Mouse (Mus musculus): Measurements from ENCODE around the gene Kat14. TPM values are rescaled to one million over a fixed set of nuclear protein-coding genes. Genes with fewer than 3 reads are reported as not detected.

Kat14 gene
- polyA plus RNA-seq, 1 experiment: not detected

DNA sequence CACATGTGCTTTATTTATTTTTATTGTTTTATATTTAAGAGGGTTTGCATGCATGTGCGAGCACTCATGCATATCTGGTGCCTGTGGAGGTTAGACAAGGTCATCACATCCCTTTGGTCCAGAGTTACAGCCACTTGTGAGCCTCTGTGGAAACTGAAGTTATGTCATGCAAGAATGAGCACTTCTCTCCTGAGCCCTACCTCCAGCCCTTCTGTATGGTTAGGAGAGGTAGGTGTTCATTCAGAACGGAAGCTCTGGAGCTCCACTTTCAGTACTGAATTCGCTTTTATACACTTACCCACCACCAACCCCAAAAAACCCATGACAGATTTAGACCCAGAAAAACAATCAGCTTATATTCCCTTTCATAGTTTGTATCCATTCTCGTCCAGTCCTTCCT is 2.8 kb downstream of the Kat14 start:
- 89% methylated on average over 4 of the region's 4 CpGs for WGBS
- TF ChIP-seq CTCF (IDR thresholded peaks at IDR 0.05; ENCODE audit: insufficient read depth, low read depth, low read length) (no peak), POLR2A (IDR thresholded peaks at IDR 0.05; ENCODE audit: insufficient read depth, low read depth, low read length) (no peak)
- Histone ChIP-seq H3K4me1 (ENCODE audit: control insufficient read depth, insufficient read depth, low read length) (peaks cover 11% of the 10 kb centered on the region), H3K4me3 (ENCODE audit: insufficient read depth, low read depth, low read length) (no peak overlapping the region), H3K27ac (ENCODE audit: insufficient read depth, low read depth, low read length) (no peak overlapping the region)

DNA sequence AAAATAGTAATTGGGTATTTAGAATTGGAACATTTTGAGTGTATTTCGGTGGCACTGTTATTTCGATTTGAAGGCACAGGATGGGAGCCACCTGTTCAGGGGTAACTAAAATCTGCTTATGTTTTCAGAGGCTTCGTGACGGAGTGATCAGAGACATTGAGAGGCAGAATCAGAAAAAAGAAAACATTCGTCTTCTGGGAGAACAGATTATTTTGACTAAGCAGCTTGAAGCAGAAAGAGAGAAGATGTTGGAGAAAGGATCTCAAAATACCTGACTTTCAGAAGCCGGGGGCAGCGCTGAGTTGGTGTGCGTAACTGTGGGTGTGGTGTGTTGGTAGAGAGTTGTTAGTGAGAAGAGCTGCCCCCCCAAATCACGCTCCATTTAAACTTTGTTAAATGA is 4.3 kb downstream of the Kat14 start:
- no peak overlapping the region for H3K27ac ChIP-seq (ENCODE audit: insufficient read depth, low read depth, low read length)
- 84% methylated on average over 9 of the region's 9 CpGs for WGBS
- no peak overlapping the region for H3K4me3 ChIP-seq (ENCODE audit: insufficient read depth, low read depth, low read length)
- no peak for TF ChIP-seq POLR2A (IDR thresholded peaks at IDR 0.05; ENCODE audit: insufficient read depth, low read depth, low read length)
- TF ChIP-seq CTCF (IDR thresholded peaks at IDR 0.05; ENCODE audit: insufficient read depth, low read depth, low read length): no peak
- H3K4me1 ChIP-seq (ENCODE audit: control insufficient read depth, insufficient read depth, low read length): peaks cover 11% of the 10 kb centered on the region

DNA sequence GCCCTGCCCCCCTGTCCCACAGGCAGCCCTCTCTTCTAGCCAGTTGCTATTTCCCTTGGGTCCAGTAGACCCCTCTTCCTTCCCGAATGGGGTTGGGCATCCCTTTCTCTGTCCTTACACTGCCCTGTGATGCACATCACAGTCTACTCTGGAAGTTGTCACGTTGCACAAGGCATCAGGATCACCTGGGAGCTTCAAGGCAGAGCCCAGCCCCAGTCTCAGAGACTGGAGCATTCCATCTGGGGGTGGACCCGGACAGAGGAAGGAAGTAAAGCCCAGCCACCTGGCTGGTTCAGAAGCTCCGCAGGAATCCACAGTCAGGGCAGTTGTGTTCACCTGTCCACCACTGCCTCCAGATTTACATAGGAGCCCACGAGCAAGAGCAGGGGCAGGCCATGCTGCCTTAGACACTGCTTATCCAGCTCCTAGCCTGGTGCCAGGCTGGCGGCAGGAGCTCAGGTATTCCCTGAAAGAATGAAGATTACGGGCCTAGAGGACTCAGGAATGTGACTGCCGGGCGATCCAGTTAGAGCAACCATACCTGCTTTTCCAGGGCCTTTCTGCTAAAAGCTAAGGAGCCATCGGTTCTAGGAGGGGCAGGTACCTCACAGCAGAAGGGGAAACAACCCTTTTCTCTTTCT is 6.4 kb downstream of the Kat14 start:
- Histone ChIP-seq H3K4me1 (ENCODE audit: control insufficient read depth, insufficient read depth, low read length) (peaks cover 11% of the 10 kb centered on the region), H3K4me3 (ENCODE audit: insufficient read depth, low read depth, low read length) (no peak overlapping the region), H3K27ac (ENCODE audit: insufficient read depth, low read depth, low read length) (no peak overlapping the region)
- TF ChIP-seq CTCF (IDR thresholded peaks at IDR 0.05; ENCODE audit: insufficient read depth, low read depth, low read length): no peak
- TF ChIP-seq POLR2A (IDR thresholded peaks at IDR 0.05; ENCODE audit: insufficient read depth, low read depth, low read length): no peak
- 94% methylated on average over 10 of the region's 10 CpGs for WGBS

DNA sequence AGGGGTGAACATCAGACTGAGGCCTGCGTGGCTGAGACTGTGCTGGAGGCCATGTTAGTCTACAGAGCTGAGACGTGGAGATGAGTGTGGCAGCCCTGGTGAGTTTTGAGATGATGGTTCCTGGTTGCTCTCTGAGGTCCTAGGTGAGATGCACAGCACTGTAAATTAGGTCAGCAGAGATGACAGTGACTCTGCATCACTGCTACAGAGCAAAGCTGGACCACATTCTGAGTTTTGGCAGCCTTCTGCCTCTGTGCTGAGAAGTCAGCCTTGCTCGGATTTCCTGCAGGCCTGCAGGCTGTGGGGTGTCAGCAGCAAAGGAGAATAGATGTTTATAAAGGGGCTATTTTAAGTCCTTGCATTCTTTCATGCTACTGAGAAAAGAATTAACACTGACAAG is 12.5 kb downstream of the Kat14 start:
- Histone ChIP-seq H3K4me3 (ENCODE audit: insufficient read depth, low read depth, low read length) (no peak overlapping the region), H3K27ac (ENCODE audit: insufficient read depth, low read depth, low read length) (peak overlapping the region; percentile 92), H3K4me1 (ENCODE audit: control insufficient read depth, insufficient read depth, low read length) (peaks cover 11% of the 10 kb centered on the region)
- TF ChIP-seq POLR2A (IDR thresholded peaks at IDR 0.05; ENCODE audit: insufficient read depth, low read depth, low read length) (no peak), CTCF (IDR thresholded peaks at IDR 0.05; ENCODE audit: insufficient read depth, low read depth, low read length) (no peak)
- 22% methylated on average over 3 of the region's 3 CpGs for WGBS

DNA sequence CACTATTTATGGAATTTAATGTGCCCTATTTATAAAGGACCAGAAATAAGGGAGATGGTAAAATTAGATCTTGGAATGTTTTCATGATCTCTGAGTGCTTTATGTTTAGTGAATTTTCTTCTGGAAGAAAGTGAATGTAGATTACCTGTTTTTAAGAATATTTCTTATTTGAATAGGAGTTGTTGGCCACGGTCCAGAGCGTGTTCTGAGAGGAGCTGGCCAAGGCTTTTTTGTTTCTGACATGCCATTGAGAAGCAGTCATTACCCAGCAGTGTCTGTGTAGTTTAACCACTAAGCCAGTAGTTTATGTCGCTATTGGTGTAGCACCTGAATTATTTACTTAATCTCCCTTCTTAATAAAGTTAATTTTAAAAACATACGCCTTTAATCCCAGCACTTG is 13.0 kb downstream of the Kat14 start:
- Histone ChIP-seq H3K27ac (ENCODE audit: insufficient read depth, low read depth, low read length) (no peak overlapping the region), H3K4me1 (ENCODE audit: control insufficient read depth, insufficient read depth, low read length) (peaks cover 12% of the 10 kb centered on the region), H3K4me3 (ENCODE audit: insufficient read depth, low read depth, low read length) (no peak overlapping the region)
- 51% methylated on average over 4 of the region's 4 CpGs for WGBS
- TF ChIP-seq POLR2A (IDR thresholded peaks at IDR 0.05; ENCODE audit: insufficient read depth, low read depth, low read length) (no peak), CTCF (IDR thresholded peaks at IDR 0.05; ENCODE audit: insufficient read depth, low read depth, low read length) (no peak)

DNA sequence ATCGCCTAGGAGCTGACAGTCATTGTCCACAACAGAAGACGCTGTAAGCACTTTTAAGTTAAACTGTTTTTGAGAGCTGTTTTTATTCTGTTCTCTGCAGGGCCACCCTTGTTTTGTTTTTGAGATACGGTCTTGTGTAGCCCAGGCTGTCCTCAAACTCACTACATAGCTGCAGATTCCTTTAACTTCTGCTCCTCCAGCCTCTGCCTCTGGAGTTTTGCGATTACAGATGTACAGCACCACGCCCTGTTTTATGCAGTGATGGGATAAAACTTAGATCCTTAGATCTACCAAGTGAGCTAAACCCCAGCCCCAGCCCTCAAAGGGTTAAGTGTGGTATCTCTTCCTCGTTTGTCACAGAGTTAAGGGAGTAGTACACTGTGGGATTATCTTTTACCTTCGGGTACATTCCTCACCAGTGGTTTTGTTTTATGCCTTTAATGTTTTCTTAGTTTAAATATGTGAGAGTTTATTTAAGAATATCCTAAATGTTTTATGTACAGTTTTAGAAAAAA is 13.9 kb downstream of the Kat14 start:
- Histone ChIP-seq H3K27ac (ENCODE audit: insufficient read depth, low read depth, low read length) (no peak overlapping the region), H3K4me1 (ENCODE audit: control insufficient read depth, insufficient read depth, low read length) (peaks cover 13% of the 10 kb centered on the region), H3K4me3 (ENCODE audit: insufficient read depth, low read depth, low read length) (no peak overlapping the region)
- WGBS: 85% methylated on average over 7 of the region's 7 CpGs
- TF ChIP-seq POLR2A (IDR thresholded peaks at IDR 0.05; ENCODE audit: insufficient read depth, low read depth, low read length) (no peak), CTCF (IDR thresholded peaks at IDR 0.05; ENCODE audit: insufficient read depth, low read depth, low read length) (no peak)

DNA sequence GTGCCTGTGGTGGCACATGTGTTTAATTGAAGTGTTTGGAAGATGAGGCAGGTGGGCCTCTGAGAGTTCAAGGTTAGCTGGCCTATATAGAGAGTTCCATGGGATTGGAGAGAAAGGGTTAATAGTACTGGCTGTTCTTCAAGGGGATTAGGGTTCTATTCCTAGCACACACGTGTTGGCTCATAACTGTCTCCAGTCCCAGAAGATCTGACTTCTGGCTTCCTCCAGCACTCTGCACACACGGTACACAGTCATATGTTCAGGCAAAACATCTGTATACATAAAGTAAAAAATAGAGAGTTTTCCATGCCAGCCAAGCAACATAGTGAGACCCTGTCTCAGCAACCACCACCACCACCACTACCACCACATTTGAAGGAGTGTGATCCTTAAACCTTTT is 17.5 kb downstream of the Kat14 start:
- peak overlapping the region; percentile 16; the same call in 1 of the 2 replicates for H3K27ac ChIP-seq (ENCODE audit: insufficient read depth, low read depth, low read length)
- no peak overlapping the region for H3K4me3 ChIP-seq (ENCODE audit: insufficient read depth, low read depth, low read length)
- TF ChIP-seq POLR2A (IDR thresholded peaks at IDR 0.05; ENCODE audit: insufficient read depth, low read depth, low read length) (no peak), CTCF (IDR thresholded peaks at IDR 0.05; ENCODE audit: insufficient read depth, low read depth, low read length) (no peak)
- WGBS: 39% methylated on average over 2 of the region's 2 CpGs
- peaks cover 6% of the 10 kb centered on the region for H3K4me1 ChIP-seq (ENCODE audit: control insufficient read depth, insufficient read depth, low read length)

DNA sequence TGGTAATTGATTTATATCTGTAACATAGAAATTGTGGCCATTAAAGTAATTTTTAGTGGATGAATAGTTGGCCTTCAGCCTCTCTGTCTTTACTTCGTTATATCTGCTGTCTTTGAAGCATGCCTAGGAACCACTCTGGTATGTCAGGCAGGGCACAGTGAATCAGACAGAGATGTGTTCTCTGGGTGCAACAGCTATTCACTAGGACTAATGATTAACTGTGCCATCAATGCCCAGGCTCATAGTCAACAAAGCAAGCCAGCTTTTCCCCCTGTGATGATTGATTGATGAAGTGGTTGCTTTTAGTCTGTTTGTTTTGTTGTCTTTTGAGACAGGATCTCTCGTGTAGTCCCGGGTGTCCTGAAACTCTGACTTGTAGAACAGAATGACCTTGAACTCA is 19.6 kb downstream of the Kat14 start:
- peaks cover 4% of the 10 kb centered on the region for H3K4me1 ChIP-seq (ENCODE audit: control insufficient read depth, insufficient read depth, low read length)

DNA sequence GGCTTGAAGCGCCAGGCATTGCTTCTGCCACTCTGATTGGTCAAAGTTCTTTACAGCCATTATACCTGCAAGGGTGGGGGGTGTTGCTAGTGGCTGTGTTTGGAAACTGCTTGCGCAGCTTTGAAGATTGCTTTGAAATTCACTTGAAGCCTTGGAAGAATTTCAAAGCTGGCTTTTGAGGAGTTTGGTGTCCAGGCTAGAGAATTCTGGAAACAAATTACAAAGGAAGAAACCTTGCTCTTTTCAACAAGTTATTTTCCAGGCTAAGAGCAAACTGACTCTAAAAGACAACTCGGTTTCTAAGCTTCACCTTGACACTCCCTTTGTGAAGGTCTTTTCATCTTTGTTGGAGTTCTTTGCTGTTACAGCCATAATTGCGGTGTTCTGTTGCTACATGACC is 30.7 kb downstream of the Kat14 start:
- Histone ChIP-seq H3K4me3 (ENCODE audit: insufficient read depth, low read depth, low read length) (no peak overlapping the region), H3K27ac (ENCODE audit: insufficient read depth, low read depth, low read length) (no peak overlapping the region), H3K4me1 (ENCODE audit: control insufficient read depth, insufficient read depth, low read length) (0 out of 2 replicates have a peak, but pooled peaks cover 3% of the 10 kb centered on the region)
- 80% methylated on average over 4 of the region's 4 CpGs for WGBS
- no peak for TF ChIP-seq POLR2A (IDR thresholded peaks at IDR 0.05; ENCODE audit: insufficient read depth, low read depth, low read length)
- TF ChIP-seq CTCF (IDR thresholded peaks at IDR 0.05; ENCODE audit: insufficient read depth, low read depth, low read length): no peak

More for the DNA sequence above, 19.6 kb downstream of the Kat14 start:
- no peak overlapping the region for H3K27ac ChIP-seq (ENCODE audit: insufficient read depth, low read depth, low read length)
- H3K4me3 ChIP-seq (ENCODE audit: insufficient read depth, low read depth, low read length): no peak overlapping the region
- 74% methylated on average over 3 of the region's 3 CpGs for WGBS
- TF ChIP-seq CTCF (IDR thresholded peaks at IDR 0.05; ENCODE audit: insufficient read depth, low read depth, low read length) (no peak), POLR2A (IDR thresholded peaks at IDR 0.05; ENCODE audit: insufficient read depth, low read depth, low read length) (no peak)

Measured in olfactory bulb, adult 2 months (tissue).